Mouse (Mus musculus): Measurements from ENCODE around the gene Ssbp4. TPM values are rescaled to one million over a fixed set of nuclear protein-coding genes. Genes with fewer than 3 reads are reported as not detected.
A peak's percentile ranks its signal among the peaks of the same experiment; 100 is the strongest.

Gene Ssbp4
- polyA plus RNA-seq, 1 experiment: 392 TPM

GRCm38 (mm10) chr8:70617985-70618384 is 9.3 kb upstream of the Ssbp4 start:
- 45% methylated on average over 11 of the region's 11 CpGs for WGBS
- Histone ChIP-seq H3K27ac (ENCODE audit: control insufficient read depth, insufficient read depth, low read length) (no peak overlapping the region), H3K36me3 (ENCODE audit: control insufficient read depth, insufficient read depth, low read length) (no peaks in the 10 kb centered on the region), H3K4me3 (ENCODE audit: control insufficient read depth, insufficient read depth, low read length) (no peak overlapping the region), H3K27me3 (ENCODE audit: control insufficient read depth, insufficient read depth, low read length) (no peaks in the 10 kb centered on the region), H3K4me1 (replicated peaks; ENCODE audit: control insufficient read depth, insufficient read depth, low read length) (peaks cover 8% of the 10 kb centered on the region)
- no peak for TF ChIP-seq POLR2A (IDR thresholded peaks at IDR 0.05; ENCODE audit: control insufficient read depth, extremely low read depth, insufficient read depth, low read length, poor library complexity)
- no peak for TF ChIP-seq CTCF (IDR thresholded peaks at IDR 0.05; ENCODE audit: borderline replicate concordance, control insufficient read depth, extremely low read depth, insufficient read depth, low read length, poor library complexity)
- no peak for DNase-seq

- no peaks in the 10 kb centered on the region for H3K36me3 ChIP-seq (ENCODE audit: control insufficient read depth, insufficient read depth, low read length)
- H3K4me3 ChIP-seq (ENCODE audit: control insufficient read depth, insufficient read depth, low read length): 0 out of 2 replicates have a peak overlapping the region, but pooled peaks have one; percentile 3
- WGBS: 35% methylated on average over 11 of the region's 11 CpGs
- H3K4me1 ChIP-seq (replicated peaks; ENCODE audit: control insufficient read depth, insufficient read depth, low read length): peaks cover 10% of the 10 kb centered on the region
- no peak for TF ChIP-seq POLR2A (IDR thresholded peaks at IDR 0.05; ENCODE audit: control insufficient read depth, extremely low read depth, insufficient read depth, low read length, poor library complexity)
- TF ChIP-seq CTCF (IDR thresholded peaks at IDR 0.05; ENCODE audit: borderline replicate concordance, control insufficient read depth, extremely low read depth, insufficient read depth, low read length, poor library complexity): no peak
- H3K27ac ChIP-seq (ENCODE audit: control insufficient read depth, insufficient read depth, low read length): no peak overlapping the region
- no peaks in the 10 kb centered on the region for H3K27me3 ChIP-seq (ENCODE audit: control insufficient read depth, insufficient read depth, low read length)
- DNase-seq: no peak
These were observed 8.0 kb upstream of the Ssbp4 start for GRCm38 (mm10) chr8:70616645-70617044.

GRCm38 (mm10) chr8:70615894-70616293 is 7.2 kb upstream of the Ssbp4 start, which contains the start of gene Lrrc25:
Lrrc25 (plus strand) TSS chr8:70616155.
- 0 out of 2 replicates have a peak within 1 kb of the TSS, but pooled peaks have one; percentile 3 for H3K4me3 ChIP-seq (ENCODE audit: control insufficient read depth, insufficient read depth, low read length)
- WGBS: 30% methylated on average over 3 of the region's 3 CpGs

GRCm38 (mm10) chr8:70615281-70615680 is 6.6 kb upstream of the Ssbp4 start:
- no peak for DNase-seq
- H3K27ac ChIP-seq (ENCODE audit: control insufficient read depth, insufficient read depth, low read length): no peak overlapping the region
- no peak overlapping the region for H3K4me3 ChIP-seq (ENCODE audit: control insufficient read depth, insufficient read depth, low read length)
- no peaks in the 10 kb centered on the region for H3K36me3 ChIP-seq (ENCODE audit: control insufficient read depth, insufficient read depth, low read length)
- WGBS: 94% methylated on average over 8 of the region's 8 CpGs
- H3K27me3 ChIP-seq (ENCODE audit: control insufficient read depth, insufficient read depth, low read length): no peaks in the 10 kb centered on the region
- TF ChIP-seq POLR2A (IDR thresholded peaks at IDR 0.05; ENCODE audit: control insufficient read depth, extremely low read depth, insufficient read depth, low read length, poor library complexity) (no peak), CTCF (IDR thresholded peaks at IDR 0.05; ENCODE audit: borderline replicate concordance, control insufficient read depth, extremely low read depth, insufficient read depth, low read length, poor library complexity) (no peak)
- H3K4me1 ChIP-seq (replicated peaks; ENCODE audit: control insufficient read depth, insufficient read depth, low read length): peaks cover 19% of the 10 kb centered on the region

More at GRCm38 (mm10) chr8:70615894-70616293, 7.2 kb upstream of the Ssbp4 start, which contains the start of gene Lrrc25:
- no peak for TF ChIP-seq CTCF (IDR thresholded peaks at IDR 0.05; ENCODE audit: borderline replicate concordance, control insufficient read depth, extremely low read depth, insufficient read depth, low read length, poor library complexity)
- no peak for TF ChIP-seq POLR2A (IDR thresholded peaks at IDR 0.05; ENCODE audit: control insufficient read depth, extremely low read depth, insufficient read depth, low read length, poor library complexity)
- DNase-seq: no peak
- no peaks in the 10 kb centered on the region for H3K36me3 ChIP-seq (ENCODE audit: control insufficient read depth, insufficient read depth, low read length)
- H3K4me1 ChIP-seq (replicated peaks; ENCODE audit: control insufficient read depth, insufficient read depth, low read length): peaks cover 15% of the 10 kb centered on the region
- H3K27ac ChIP-seq (ENCODE audit: control insufficient read depth, insufficient read depth, low read length): no peak within 1 kb of the TSS
- no peaks in the 10 kb centered on the region for H3K27me3 ChIP-seq (ENCODE audit: control insufficient read depth, insufficient read depth, low read length)

- Histone ChIP-seq H3K27ac (ENCODE audit: control insufficient read depth, insufficient read depth, low read length) (no peak overlapping the region), H3K36me3 (ENCODE audit: control insufficient read depth, insufficient read depth, low read length) (no peaks in the 10 kb centered on the region), H3K4me1 (replicated peaks; ENCODE audit: control insufficient read depth, insufficient read depth, low read length) (peaks cover 24% of the 10 kb centered on the region), H3K4me3 (ENCODE audit: control insufficient read depth, insufficient read depth, low read length) (no peak overlapping the region), H3K27me3 (ENCODE audit: control insufficient read depth, insufficient read depth, low read length) (no peaks in the 10 kb centered on the region)
- 50% methylated on average over 5 of the region's 5 CpGs for WGBS
- no peak for DNase-seq
- TF ChIP-seq POLR2A (IDR thresholded peaks at IDR 0.05; ENCODE audit: control insufficient read depth, extremely low read depth, insufficient read depth, low read length, poor library complexity) (no peak), CTCF (IDR thresholded peaks at IDR 0.05; ENCODE audit: borderline replicate concordance, control insufficient read depth, extremely low read depth, insufficient read depth, low read length, poor library complexity) (no peak)
These were observed 5.8 kb upstream of the Ssbp4 start for GRCm38 (mm10) chr8:70614469-70614868.

GRCm38 (mm10) chr8:70613763-70614162 is 5.1 kb upstream of the Ssbp4 start:
- Histone ChIP-seq H3K27me3 (ENCODE audit: control insufficient read depth, insufficient read depth, low read length) (no peaks in the 10 kb centered on the region), H3K4me3 (ENCODE audit: control insufficient read depth, insufficient read depth, low read length) (no peak overlapping the region), H3K4me1 (replicated peaks; ENCODE audit: control insufficient read depth, insufficient read depth, low read length) (peaks cover 28% of the 10 kb centered on the region), H3K27ac (ENCODE audit: control insufficient read depth, insufficient read depth, low read length) (no peak overlapping the region), H3K36me3 (ENCODE audit: control insufficient read depth, insufficient read depth, low read length) (no peaks in the 10 kb centered on the region)
- TF ChIP-seq POLR2A (IDR thresholded peaks at IDR 0.05; ENCODE audit: control insufficient read depth, extremely low read depth, insufficient read depth, low read length, poor library complexity) (no peak), CTCF (IDR thresholded peaks at IDR 0.05; ENCODE audit: borderline replicate concordance, control insufficient read depth, extremely low read depth, insufficient read depth, low read length, poor library complexity) (no peak)
- 30% methylated on average over 1 of the region's 1 CpGs for WGBS
- DNase-seq: no peak

- peak overlapping the region; percentile 59 for H3K4me3 ChIP-seq (ENCODE audit: control insufficient read depth, insufficient read depth, low read length)
- peaks cover 42% of the 10 kb centered on the region for H3K4me1 ChIP-seq (replicated peaks; ENCODE audit: control insufficient read depth, insufficient read depth, low read length)
- TF ChIP-seq POLR2A (IDR thresholded peaks at IDR 0.05; ENCODE audit: control insufficient read depth, extremely low read depth, insufficient read depth, low read length, poor library complexity) (no peak), CTCF (IDR thresholded peaks at IDR 0.05; ENCODE audit: borderline replicate concordance, control insufficient read depth, extremely low read depth, insufficient read depth, low read length, poor library complexity) (peak; percentile 79; the same call in 1 of the 2 replicates)
- DNase-seq: peak; percentile 93
- no peaks in the 10 kb centered on the region for H3K36me3 ChIP-seq (ENCODE audit: control insufficient read depth, insufficient read depth, low read length)
- H3K27ac ChIP-seq (ENCODE audit: control insufficient read depth, insufficient read depth, low read length): peak overlapping the region; percentile 60
- 0% methylated on average over 6 of the region's 6 CpGs for WGBS
- no peaks in the 10 kb centered on the region for H3K27me3 ChIP-seq (ENCODE audit: control insufficient read depth, insufficient read depth, low read length)
These were observed 3.2 kb upstream of the Ssbp4 start for GRCm38 (mm10) chr8:70611849-70612248.
